Mouse (Mus musculus) neural tube, embryonic 15.5 days (tissue): ENCODE results near the gene Rbfox3. TPM values are rescaled to one million over a fixed set of nuclear protein-coding genes. Genes with fewer than 3 reads are reported as not detected.

Source experiments
- ATAC-seq: fragments of 200-750 bp; cut with Nextera tagmentation; 2 replicates; pipeline ENCODE4 v1.8.0; 2017; ENCODE audit warnings: mild to moderate bottlenecking, moderate TSS enrichment, moderate library complexity; ENCODE audit not compliant: low FRiP score
- H3K27ac ChIP-seq: fragments of 300-500 bp; sonication (generic); replicated peaks from 2 replicates; pipeline ENCODE4 v1.5.1; 2015; ENCODE audit warnings: mild to moderate bottlenecking, inconsistent platforms
- H3K27me3 ChIP-seq: fragments of 300-500 bp; sonication (generic); replicated peaks from 2 replicates; pipeline ENCODE4 v1.6.1; 2015; ENCODE audit warnings: inconsistent platforms
- H3K36me3 ChIP-seq: fragments of 300-500 bp; sonication (generic); 2 replicates; pipeline ENCODE4 v1.6.1; 2015; ENCODE audit warnings: inconsistent platforms
- H3K4me1 ChIP-seq: fragments of 300-500 bp; sonication (generic); 2 replicates; pipeline ENCODE4 v1.6.1; 2015; ENCODE audit warnings: inconsistent platforms
- H3K4me2 ChIP-seq: fragments of 300-500 bp; sonication (generic); 2 replicates; pipeline ENCODE4 v1.6.1; 2015; ENCODE audit warnings: inconsistent platforms, mild to moderate bottlenecking, moderate library complexity
- H3K4me3 ChIP-seq: fragments of 300-500 bp; sonication (generic); replicated peaks from 2 replicates; pipeline ENCODE4 v1.5.1; 2015; ENCODE audit warnings: mild to moderate bottlenecking, inconsistent platforms
- H3K9ac ChIP-seq: fragments of 300-500 bp; sonication (generic); replicated peaks from 2 replicates; pipeline ENCODE4 v1.6.1; 2015; ENCODE audit warnings: mild to moderate bottlenecking, inconsistent platforms
- H3K9me3 ChIP-seq: fragments of 300-500 bp; sonication (generic); replicated peaks from 2 replicates; pipeline ENCODE4 v1.6.1; 2016; ENCODE audit warnings: inconsistent platforms
- WGBS: fragments of 180-500 bp; shearing (Covaris S2); methylation state at CpG from one replicate; pipeline ENCODE4 v1.1.7; 2015; ENCODE audit warnings: mixed read lengths; 5-methylcytosine and 5-hydroxymethylcytosine counted together
- polyA plus RNA-seq: library from polyadenylated mRNA; unstranded; fragments of >200 nt; fragmentation: Nextera tagmentation; extraction: Ambion mirVana; gene quantifications from 2 replicates; pipeline ENCODE4 v1.2.1, GENCODE M21; 2015

The Rbfox3 gene
- polyA plus RNA-seq, 1 experiment from 2014 or later: 99.8 TPM

GRCm38 (mm10) chr11:118904253-118904652 lies 7.1 kb downstream of the Rbfox3 start:
- Histone ChIP-seq H3K27me3 (0 out of 2 replicates have a peak, but pooled peaks cover 8% of the 10 kb centered on the region), H3K9ac (no peak overlapping the region), H3K27ac (no peak overlapping the region), H3K4me3 (no peak overlapping the region), H3K9me3 (no peaks in the 10 kb centered on the region), H3K4me1 (peaks cover 66% of the 10 kb centered on the region), H3K4me2 (no peak overlapping the region), H3K36me3 (no peaks in the 10 kb centered on the region)
- ATAC-seq: no peak
- 82% methylated on average over 6 of the region's 6 CpGs for WGBS

- WGBS: 36% methylated on average over 26 of the region's 26 CpGs
- Histone ChIP-seq H3K27me3 (no peaks in the 10 kb centered on the region), H3K27ac (peak overlapping the region; percentile 60), H3K36me3 (no peaks in the 10 kb centered on the region), H3K9me3 (no peaks in the 10 kb centered on the region), H3K4me1 (peaks cover 77% of the 10 kb centered on the region), H3K9ac (no peak overlapping the region), H3K4me3 (no peak overlapping the region), H3K4me2 (peak overlapping the region; percentile 34)
- peak; percentile 24; the same call in 1 of the 2 replicates for ATAC-seq
Observed at GRCm38 (mm10) chr11:118899771-118900545, 11.4 kb downstream of the Rbfox3 start.

GRCm38 (mm10) chr11:118898643-118899042 lies 12.8 kb downstream of the Rbfox3 start:
- ATAC-seq: no peak
- Histone ChIP-seq H3K27me3 (no peaks in the 10 kb centered on the region), H3K36me3 (no peaks in the 10 kb centered on the region), H3K4me1 (peaks cover 67% of the 10 kb centered on the region), H3K9me3 (no peaks in the 10 kb centered on the region), H3K27ac (peak overlapping the region; percentile 78), H3K4me3 (no peak overlapping the region), H3K4me2 (no peak overlapping the region), H3K9ac (no peak overlapping the region)
- 56% methylated on average over 11 of the region's 11 CpGs for WGBS

GRCm38 (mm10) chr11:118898156-118898555 lies 13.2 kb downstream of the Rbfox3 start:
- Histone ChIP-seq H3K4me2 (no peak overlapping the region), H3K9me3 (no peaks in the 10 kb centered on the region), H3K27me3 (no peaks in the 10 kb centered on the region), H3K4me3 (no peak overlapping the region), H3K27ac (peak overlapping the region; percentile 78), H3K9ac (no peak overlapping the region), H3K36me3 (no peaks in the 10 kb centered on the region), H3K4me1 (peaks cover 67% of the 10 kb centered on the region)
- 42% methylated on average over 10 of the region's 10 CpGs for WGBS
- no peak for ATAC-seq

- H3K4me2 ChIP-seq: peak overlapping the region; percentile 25
- H3K9me3 ChIP-seq: no peaks in the 10 kb centered on the region
- no peak for ATAC-seq
- WGBS: 18% methylated on average over 21 of the region's 21 CpGs
- H3K9ac ChIP-seq: no peak overlapping the region
- peaks cover 67% of the 10 kb centered on the region for H3K4me1 ChIP-seq
- H3K27ac ChIP-seq: peak overlapping the region; percentile 78
- H3K27me3 ChIP-seq: no peaks in the 10 kb centered on the region
- no peaks in the 10 kb centered on the region for H3K36me3 ChIP-seq
- no peak overlapping the region for H3K4me3 ChIP-seq
Observed at GRCm38 (mm10) chr11:118897114-118897841, 14.1 kb downstream of the Rbfox3 start.

GRCm38 (mm10) chr11:118896032-118896675 lies 15.2 kb downstream of the Rbfox3 start:
- no peaks in the 10 kb centered on the region for H3K9me3 ChIP-seq
- H3K4me3 ChIP-seq: no peak overlapping the region
- H3K4me1 ChIP-seq: peaks cover 74% of the 10 kb centered on the region
- H3K36me3 ChIP-seq: no peaks in the 10 kb centered on the region
- H3K27ac ChIP-seq: no peak overlapping the region
- no peak overlapping the region for H3K9ac ChIP-seq
- no peaks in the 10 kb centered on the region for H3K27me3 ChIP-seq
- ATAC-seq: no peak
- no peak overlapping the region for H3K4me2 ChIP-seq
- 44% methylated on average over 16 of the region's 16 CpGs for WGBS

- Histone ChIP-seq H3K36me3 (no peaks in the 10 kb centered on the region), H3K27me3 (no peaks in the 10 kb centered on the region), H3K4me1 (peaks cover 74% of the 10 kb centered on the region), H3K4me2 (no peak overlapping the region), H3K27ac (no peak overlapping the region), H3K9ac (no peak overlapping the region), H3K9me3 (no peaks in the 10 kb centered on the region), H3K4me3 (no peak overlapping the region)
- WGBS: 78% methylated on average over 5 of the region's 5 CpGs
- ATAC-seq: no peak
Observed at GRCm38 (mm10) chr11:118894835-118895234, 16.6 kb downstream of the Rbfox3 start.

- no peak for ATAC-seq
- Histone ChIP-seq H3K27me3 (no peaks in the 10 kb centered on the region), H3K4me2 (no peak overlapping the region), H3K9ac (no peak overlapping the region), H3K4me3 (no peak overlapping the region), H3K27ac (no peak overlapping the region), H3K36me3 (no peaks in the 10 kb centered on the region), H3K4me1 (peaks cover 72% of the 10 kb centered on the region), H3K9me3 (no peaks in the 10 kb centered on the region)
- WGBS: 76% methylated on average over 4 of the region's 4 CpGs
Observed at GRCm38 (mm10) chr11:118894196-118894595, 17.2 kb downstream of the Rbfox3 start.

GRCm38 (mm10) chr11:118892876-118893275 lies 18.5 kb downstream of the Rbfox3 start:
- Histone ChIP-seq H3K4me3 (no peak overlapping the region), H3K9ac (no peak overlapping the region), H3K27ac (no peak overlapping the region; the same call in 1 of the 2 replicates), H3K4me1 (peaks cover 60% of the 10 kb centered on the region), H3K27me3 (no peaks in the 10 kb centered on the region), H3K36me3 (no peaks in the 10 kb centered on the region), H3K4me2 (no peak overlapping the region), H3K9me3 (no peaks in the 10 kb centered on the region)
- no peak for ATAC-seq
- 89% methylated on average over 5 of the region's 5 CpGs for WGBS

- H3K4me2 ChIP-seq: peak overlapping the region; percentile 19; the same call in 1 of the 2 replicates
- ATAC-seq: no peak
- 70% methylated on average over 15 of the region's 15 CpGs for WGBS
Observed at GRCm38 (mm10) chr11:118891516-118891915, 19.9 kb downstream of the Rbfox3 start.

GRCm38 (mm10) chr11:118890992-118891398 lies 20.4 kb downstream of the Rbfox3 start:
- peak; percentile 32 for ATAC-seq
- H3K4me2 ChIP-seq: peak overlapping the region; percentile 19; the same call in 1 of the 2 replicates
- H3K36me3 ChIP-seq: no peaks in the 10 kb centered on the region
- H3K4me3 ChIP-seq: no peak overlapping the region
- no peaks in the 10 kb centered on the region for H3K27me3 ChIP-seq
- 41% methylated on average over 16 of the region's 16 CpGs for WGBS
- no peaks in the 10 kb centered on the region for H3K9me3 ChIP-seq
- H3K27ac ChIP-seq: peak overlapping the region; percentile 81
- H3K9ac ChIP-seq: no peak overlapping the region
- peaks cover 44% of the 10 kb centered on the region for H3K4me1 ChIP-seq

More at GRCm38 (mm10) chr11:118891516-118891915, 19.9 kb downstream of the Rbfox3 start:
- peaks cover 48% of the 10 kb centered on the region for H3K4me1 ChIP-seq
- no peak overlapping the region for H3K9ac ChIP-seq
- no peak overlapping the region for H3K4me3 ChIP-seq
- H3K27ac ChIP-seq: peak overlapping the region; percentile 81
- H3K9me3 ChIP-seq: no peaks in the 10 kb centered on the region
- H3K36me3 ChIP-seq: no peaks in the 10 kb centered on the region
- no peaks in the 10 kb centered on the region for H3K27me3 ChIP-seq
